Mouse (Mus musculus) liver, embryonic 16.5 days (tissue): ENCODE data around the gene Sh3d19. TPM values are rescaled to one million over a fixed set of nuclear protein-coding genes. Genes with fewer than 3 reads are reported as not detected.
"Not testable (repeated sequence)": the region's sequence is repeated elsewhere in the genome, so short reads cannot be mapped to it uniquely, and the experiment has no call there.

Source experiments
- ATAC-seq: fragments of 200-750 bp; cut with Nextera tagmentation; 2 replicates; pipeline ENCODE4 v1.8.0; 2017; ENCODE audit warnings: low read depth, mild to moderate bottlenecking, moderate number of reproducible peaks, moderate library complexity
- H3K27ac ChIP-seq: fragments of 300-500 bp; sonication (generic); 2 replicates; pipeline ENCODE4 v1.5.1; 2014; ENCODE audit warnings: mild to moderate bottlenecking, low read length
- H3K27me3 ChIP-seq: fragments of 300-500 bp; sonication (generic); 2 replicates; pipeline ENCODE4 v1.6.1; 2014; ENCODE audit warnings: low read depth, low read length, mixed read lengths; ENCODE audit not compliant: control insufficient read depth, insufficient read depth
- H3K36me3 ChIP-seq: fragments of 300-500 bp; sonication (generic); 2 replicates; pipeline ENCODE4 v1.6.1; 2014; ENCODE audit warnings: mild to moderate bottlenecking; ENCODE audit not compliant: control insufficient read depth, insufficient read depth
- H3K4me1 ChIP-seq: fragments of 300-500 bp; sonication (generic); 2 replicates; pipeline ENCODE4 v1.6.1; 2014; ENCODE audit warnings: low read depth, low read length, mixed read lengths; ENCODE audit not compliant: control insufficient read depth
- H3K4me2 ChIP-seq: fragments of 300-500 bp; sonication (generic); 2 replicates; pipeline ENCODE4 v1.6.1; 2014; ENCODE audit warnings: low read depth, low read length, mixed read lengths
- H3K4me3 ChIP-seq: fragments of 300-500 bp; sonication (generic); 2 replicates; pipeline ENCODE4 v1.5.1; 2014; ENCODE audit warnings: low read depth, mild to moderate bottlenecking, low read length
- H3K9ac ChIP-seq: fragments of 300-500 bp; sonication (generic); 2 replicates; pipeline ENCODE4 v1.6.1; 2014; ENCODE audit warnings: low read depth, low read length
- H3K9me3 ChIP-seq: fragments of 300-500 bp; sonication (generic); replicated peaks from 2 replicates; pipeline ENCODE4 v1.6.1; 2016; ENCODE audit warnings: low read length; ENCODE audit not compliant: control insufficient read depth
- WGBS: fragments of 180-500 bp; shearing (Covaris S2); extraction: QIAGEN DNeasy Blood & Tissue Kit; methylation state at CpG from one replicate; pipeline ENCODE4 v1.1.7; 2014; ENCODE audit not compliant: insufficient replicate concordance; 5-methylcytosine and 5-hydroxymethylcytosine counted together
- polyA plus RNA-seq: library from polyadenylated mRNA; unstranded; fragments of >200 nt; fragmentation: Nextera tagmentation; extraction: Ambion mirVana; gene quantifications from 2 replicates; pipeline ENCODE4 v1.2.1, GENCODE M21; 2015

Gene Sh3d19
- polyA plus RNA-seq, 1 experiment from 2014 or later = 8.4 TPM

DNA sequence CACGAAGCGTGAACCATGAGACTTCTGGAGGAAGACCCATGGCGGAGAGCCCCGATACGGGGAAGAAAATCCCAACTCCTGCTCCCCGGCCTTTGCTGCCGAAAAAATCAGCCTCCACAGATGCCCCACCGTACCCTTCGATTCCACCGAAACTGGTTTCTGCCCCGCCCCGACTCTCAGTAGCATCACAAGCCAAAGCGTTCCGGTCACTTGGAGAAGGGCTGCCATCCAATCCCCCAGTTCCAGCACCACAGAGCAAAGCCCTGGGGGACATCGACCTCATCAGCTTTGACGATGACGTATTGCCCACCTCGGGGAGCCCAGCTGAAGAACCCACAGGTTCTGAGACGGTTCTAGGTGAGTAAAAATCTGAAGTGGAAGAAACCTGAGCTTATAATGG is 114.1 kb downstream of the Sh3d19 start:
- Histone ChIP-seq H3K36me3 (no peaks in the 10 kb centered on the region), H3K27me3 (no peaks in the 10 kb centered on the region), H3K9me3 (no peaks in the 10 kb centered on the region), H3K27ac (no peak overlapping the region), H3K4me3 (no peak overlapping the region), H3K9ac (no peak overlapping the region), H3K4me2 (no peak overlapping the region), H3K4me1 (no peaks in the 10 kb centered on the region)
- WGBS = 91% methylated on average over 19 of the region's 19 CpGs
- ATAC-seq = no peak

- ATAC-seq = no peak
- H3K9me3 ChIP-seq = no peaks in the 10 kb centered on the region
- no peak overlapping the region for H3K4me2 ChIP-seq
- H3K27ac ChIP-seq = no peak overlapping the region
- H3K4me1 ChIP-seq = no peaks in the 10 kb centered on the region
- no peak overlapping the region for H3K4me3 ChIP-seq
- WGBS = 66% methylated on average over 3 of the region's 3 CpGs
- H3K9ac ChIP-seq = no peak overlapping the region
- no peaks in the 10 kb centered on the region for H3K36me3 ChIP-seq
- H3K27me3 ChIP-seq = no peaks in the 10 kb centered on the region
These were observed 117.0 kb downstream of the Sh3d19 start for GRCm38 (mm10) chr3:86087872-86088271.

DNA sequence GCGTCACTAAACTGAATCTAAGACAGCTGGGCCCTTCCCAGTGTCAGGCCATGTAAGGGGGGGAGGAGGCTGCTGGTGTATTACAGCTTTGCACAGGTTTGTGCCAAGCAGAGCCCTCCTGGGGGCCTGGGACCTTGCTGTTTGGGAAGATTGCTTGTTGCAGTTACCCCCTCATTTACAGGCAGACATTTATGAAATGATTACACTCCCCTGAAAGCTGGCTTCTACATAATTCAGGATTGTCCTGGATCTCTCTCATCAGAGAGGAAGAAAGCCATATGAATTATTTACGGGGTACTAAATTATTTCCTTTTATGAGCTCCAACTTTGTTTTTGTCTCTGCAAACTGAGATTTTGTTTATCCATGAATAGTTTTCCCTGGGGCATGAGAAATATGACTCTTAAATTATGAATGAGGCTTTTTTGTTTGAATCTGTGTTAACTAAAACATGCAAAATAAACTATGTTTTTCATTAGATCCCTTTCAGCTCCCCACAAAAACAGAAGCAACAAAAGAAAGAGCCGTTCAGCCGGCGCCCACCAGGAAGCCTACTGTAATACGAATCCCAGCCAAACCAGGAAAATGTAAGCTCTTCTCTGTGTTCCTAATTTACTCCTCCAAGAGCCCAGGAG is 122.4 kb downstream of the Sh3d19 start:
- ATAC-seq = no peak
- H3K4me1 ChIP-seq = no peaks in the 10 kb centered on the region
- no peak overlapping the region for H3K4me2 ChIP-seq
- 72% methylated on average over 6 of the region's 6 CpGs for WGBS
- no peaks in the 10 kb centered on the region for H3K36me3 ChIP-seq
- H3K9ac ChIP-seq = no peak overlapping the region
- H3K27ac ChIP-seq = no peak overlapping the region
- H3K4me3 ChIP-seq = no peak overlapping the region
- no peaks in the 10 kb centered on the region for H3K27me3 ChIP-seq
- no peaks in the 10 kb centered on the region for H3K9me3 ChIP-seq

DNA sequence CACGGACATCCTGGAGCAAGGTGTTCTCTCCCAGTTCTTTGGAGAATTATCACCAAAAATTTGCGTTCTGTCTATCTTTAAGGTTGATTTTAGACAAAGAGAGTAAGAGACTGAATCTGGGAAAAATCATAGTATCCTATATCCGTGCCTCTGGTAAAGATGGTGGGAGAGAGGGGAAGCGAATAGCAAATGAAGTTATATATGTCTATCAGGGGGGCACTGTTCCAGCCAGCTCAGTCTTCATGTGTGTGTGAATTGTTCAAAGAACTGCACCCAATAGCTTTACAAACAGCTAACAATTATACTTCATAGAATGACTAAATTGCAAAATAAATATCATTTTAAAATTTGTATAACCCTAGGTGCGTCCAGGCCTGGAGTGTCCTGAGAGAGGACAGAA is 123.0 kb downstream of the Sh3d19 start:
- Histone ChIP-seq H3K27ac (no peak overlapping the region), H3K4me2 (no peak overlapping the region), H3K9me3 (no peaks in the 10 kb centered on the region), H3K36me3 (no peaks in the 10 kb centered on the region), H3K4me3 (no peak overlapping the region), H3K4me1 (no peaks in the 10 kb centered on the region), H3K9ac (no peak overlapping the region), H3K27me3 (no peaks in the 10 kb centered on the region)
- no peak for ATAC-seq
- 74% methylated on average over 5 of the region's 5 CpGs for WGBS

- Histone ChIP-seq H3K27ac (no peak overlapping the region), H3K9ac (no peak overlapping the region), H3K9me3 (no peaks in the 10 kb centered on the region), H3K27me3 (no peaks in the 10 kb centered on the region), H3K4me1 (peaks cover 4% of the 10 kb centered on the region), H3K36me3 (no peaks in the 10 kb centered on the region), H3K4me2 (no peak overlapping the region), H3K4me3 (no peak overlapping the region)
- 86% methylated on average over 6 of the region's 6 CpGs for WGBS
- no peak for ATAC-seq
These were observed 131.0 kb downstream of the Sh3d19 start for GRCm38 (mm10) chr3:86101956-86102355.

DNA sequence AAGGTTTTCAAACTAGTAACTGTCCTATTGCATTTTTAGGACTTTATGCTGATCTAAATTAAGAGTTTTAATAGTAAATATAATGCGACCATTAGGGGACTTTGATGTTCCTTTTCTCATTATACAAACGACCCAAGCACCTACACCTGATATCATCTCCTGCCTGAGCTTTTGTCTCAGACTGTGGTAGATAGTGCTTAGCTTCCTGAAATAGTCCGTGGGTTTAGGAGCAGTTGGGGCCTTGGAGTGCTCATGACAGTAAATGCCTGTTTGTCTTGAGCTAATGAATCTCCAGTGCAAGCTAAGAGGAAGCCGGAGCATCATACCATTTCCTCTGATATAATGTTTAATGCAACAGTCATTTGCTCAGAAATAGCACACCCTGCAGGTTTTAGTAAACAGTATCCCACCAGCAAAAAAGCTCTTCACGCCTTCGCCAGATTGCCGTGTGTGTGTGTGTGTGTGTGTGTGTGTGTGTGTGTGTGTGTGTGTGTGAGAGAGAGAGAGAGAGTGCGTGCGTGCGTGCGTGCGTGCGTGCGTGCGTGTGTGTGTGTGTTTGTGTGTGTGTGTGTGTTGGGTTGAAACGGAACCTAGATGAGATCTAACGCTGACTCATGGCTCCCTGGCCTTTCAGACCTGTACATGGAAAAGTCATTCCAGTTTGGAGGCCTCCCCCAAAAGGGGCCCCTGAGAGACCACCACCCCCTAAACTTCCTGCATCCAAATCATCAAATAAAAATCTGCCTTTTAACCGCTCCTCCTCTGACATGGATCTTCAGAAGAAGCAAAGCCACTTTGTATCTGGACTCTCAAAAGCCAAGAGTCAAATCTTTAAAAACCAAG is 132.8 kb downstream of the Sh3d19 start:
- Histone ChIP-seq H3K9me3 (no peaks in the 10 kb centered on the region), H3K27me3 (no peaks in the 10 kb centered on the region), H3K9ac (no peak overlapping the region), H3K4me1 (peaks cover 16% of the 10 kb centered on the region), H3K36me3 (no peaks in the 10 kb centered on the region), H3K4me2 (peak overlapping the region; percentile 31), H3K4me3 (peak overlapping the region; percentile 26; the same call in 1 of the 2 replicates), H3K27ac (no peak overlapping the region; the same call in 1 of the 2 replicates)
- WGBS = 33% methylated on average over 17 of the region's 18 CpGs
- ATAC-seq = no peak

GRCm38 (mm10) chr3:86104433-86104832 is 133.5 kb downstream of the Sh3d19 start:
- 63% methylated on average over 7 of the region's 7 CpGs for WGBS
- H3K4me3 ChIP-seq = not testable (repeated sequence)

DNA sequence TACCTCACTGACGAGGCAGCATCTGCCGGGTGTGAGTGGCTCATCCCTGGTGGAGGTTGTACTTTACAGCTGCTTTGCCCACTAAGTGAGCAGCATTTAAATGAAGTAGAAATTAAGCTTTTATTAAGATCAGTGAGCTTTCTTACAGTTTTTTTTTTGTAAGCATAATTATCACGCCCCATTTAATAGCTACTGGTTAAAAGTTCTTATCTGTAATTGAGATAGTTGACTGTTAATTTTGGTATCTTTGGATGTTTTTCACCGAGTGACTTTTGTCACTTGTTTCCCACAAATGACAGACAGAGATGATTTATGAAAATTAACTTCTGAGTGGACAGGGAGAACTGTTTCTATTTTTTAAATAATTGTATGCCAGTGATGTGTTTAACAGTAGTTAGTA is 134.0 kb downstream of the Sh3d19 start:
- H3K9ac ChIP-seq = no peak overlapping the region
- no peaks in the 10 kb centered on the region for H3K27me3 ChIP-seq
- no peak overlapping the region for H3K4me2 ChIP-seq
- no peak for ATAC-seq
- peaks cover 29% of the 10 kb centered on the region for H3K4me1 ChIP-seq
- H3K9me3 ChIP-seq = no peaks in the 10 kb centered on the region
- H3K4me3 ChIP-seq = no peak overlapping the region
- no peaks in the 10 kb centered on the region for H3K36me3 ChIP-seq
- 49% methylated on average over 4 of the region's 4 CpGs for WGBS
- H3K27ac ChIP-seq = no peak overlapping the region

More at GRCm38 (mm10) chr3:86104433-86104832, 133.5 kb downstream of the Sh3d19 start:
- not testable (repeated sequence) for H3K9me3 ChIP-seq, H3K27ac ChIP-seq, ATAC-seq, H3K27me3 ChIP-seq, H3K36me3 ChIP-seq, H3K9ac ChIP-seq
- Histone ChIP-seq H3K4me2 (peak overlapping the region; percentile 31; the same call in 1 of the 2 replicates), H3K4me1 (peaks cover 24% of the 10 kb centered on the region)

DNA sequence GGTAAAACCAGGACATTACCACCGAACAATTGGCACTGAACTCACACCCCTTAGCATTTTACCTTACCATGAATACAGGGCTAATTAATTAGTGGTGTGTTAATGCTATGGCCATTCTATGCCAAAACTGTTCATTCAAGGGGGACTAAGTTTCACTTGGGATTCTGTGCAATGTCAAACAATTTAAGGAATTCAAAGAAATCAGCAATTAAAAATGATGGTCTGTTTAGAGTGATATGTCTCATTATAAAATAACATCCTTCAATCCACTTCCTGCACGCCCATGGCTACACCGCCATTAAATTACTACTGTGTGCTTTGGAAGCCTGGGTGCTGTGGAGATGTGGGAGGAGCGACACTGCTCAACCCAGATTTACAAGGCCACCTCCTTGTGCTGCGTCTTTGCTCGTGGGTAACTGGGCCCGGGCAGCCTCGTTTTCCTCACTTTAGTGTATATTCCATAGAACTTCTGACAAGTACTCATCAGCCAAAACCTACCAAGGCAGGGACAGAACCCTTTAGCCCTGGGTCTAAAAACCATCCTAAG is 135.2 kb downstream of the Sh3d19 start:
- WGBS = 91% methylated on average over 8 of the region's 8 CpGs
- Histone ChIP-seq H3K4me3 (no peak overlapping the region), H3K9ac (no peak overlapping the region), H3K9me3 (no peaks in the 10 kb centered on the region), H3K27ac (no peak overlapping the region), H3K4me1 (peaks cover 33% of the 10 kb centered on the region), H3K36me3 (no peaks in the 10 kb centered on the region), H3K4me2 (no peak overlapping the region), H3K27me3 (no peaks in the 10 kb centered on the region)
- no peak for ATAC-seq
